Mouse (Mus musculus) brain, embryonic 14.5 days (tissue): ENCODE measurements around the gene Grip1. TPM values are rescaled to one million over a fixed set of nuclear protein-coding genes. Genes with fewer than 3 reads are reported as not detected.

Experiments used
- DNase-seq: peaks from one replicate; pipeline ENCODE4 v3.0.0-alpha.2; 2011; ENCODE audit warnings: low read depth
- CTCF ChIP-seq: fragments of 200-500 bp; IDR thresholded peaks from 2 replicates; pipeline ENCODE4 v1.5.1; 2012; ENCODE audit warnings: inconsistent platforms, mild to moderate bottlenecking, moderate library complexity, borderline replicate concordance; ENCODE audit not compliant: insufficient read depth, insufficient read length; ENCODE audit errors: extremely low read depth
- POLR2A ChIP-seq: fragments of 200-500 bp; IDR thresholded peaks from 2 replicates; pipeline ENCODE4 v1.6.1; 2012; ENCODE audit warnings: mild to moderate bottlenecking, inconsistent platforms, borderline replicate concordance; ENCODE audit not compliant: poor library complexity, insufficient read depth, insufficient read length, severe bottlenecking; ENCODE audit errors: extremely low read depth
- polyA plus RNA-seq: library from polyadenylated mRNA; depleted of rRNA; stranded (reverse); fragments of >200 nt; gene quantifications from 2 replicates; pipeline ENCODE4 v1.2.3, GENCODE M21; 2012

Grip1 gene
- polyA plus RNA-seq, 1 experiment, result 20.2 TPM

GRCm38 (mm10) chr10:119980032-119980431 is 526.4 kb downstream of the Grip1 start:
- peak; percentile 58 for DNase-seq
- no peak for TF ChIP-seq CTCF
- no peak for TF ChIP-seq POLR2A

GRCm38 (mm10) chr10:119984299-119984698 is 530.7 kb downstream of the Grip1 start:
- DNase-seq, result peak; percentile 37
- TF ChIP-seq POLR2A (no peak), CTCF (no peak)

DNA sequence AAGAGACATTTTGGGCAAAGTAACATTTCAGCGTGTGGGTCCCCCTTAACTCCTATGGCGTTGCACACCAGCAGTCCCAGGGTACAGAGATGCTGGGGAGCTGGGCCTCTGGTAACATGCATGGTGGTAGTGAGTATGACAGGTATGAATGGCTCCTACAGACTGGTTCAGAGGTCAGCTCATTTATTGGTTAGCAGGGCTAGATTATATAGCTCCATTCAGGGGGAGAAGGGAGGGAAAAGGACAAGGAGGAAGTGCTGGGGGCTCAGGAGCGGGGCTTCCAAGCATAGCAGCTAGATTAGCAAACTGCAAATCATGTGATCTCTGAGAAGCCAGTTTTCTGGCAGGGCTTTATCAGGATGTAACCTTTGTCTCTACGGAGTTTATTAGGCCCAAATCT is 544.8 kb downstream of the Grip1 start:
- no peak for TF ChIP-seq POLR2A
- TF ChIP-seq CTCF, result no peak

DNA sequence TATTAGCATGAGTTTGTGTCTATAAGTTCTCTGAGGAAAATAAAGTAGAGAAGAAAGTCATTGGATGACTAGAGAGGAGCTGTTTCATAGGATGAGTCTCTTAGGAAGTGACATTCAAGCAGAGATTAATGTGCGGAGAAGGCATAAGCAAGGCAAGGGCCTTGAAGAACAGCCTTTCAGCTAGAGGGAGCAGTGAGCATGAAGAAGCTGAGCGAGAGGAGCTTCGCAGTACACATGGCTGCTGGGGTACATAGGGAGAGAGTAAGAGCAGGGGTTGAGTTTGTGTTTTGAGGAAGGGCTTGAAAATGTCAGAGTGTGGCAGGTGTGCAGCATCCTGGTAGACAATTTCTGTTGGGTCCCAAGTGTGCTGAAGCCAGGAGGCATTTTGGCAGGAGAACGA is 548.5 kb downstream of the Grip1 start:
- no peak for TF ChIP-seq POLR2A
- TF ChIP-seq CTCF, result no peak
- DNase-seq, result peak; percentile 13

More for the DNA sequence above, 544.8 kb downstream of the Grip1 start:
- DNase-seq, result no peak

DNA sequence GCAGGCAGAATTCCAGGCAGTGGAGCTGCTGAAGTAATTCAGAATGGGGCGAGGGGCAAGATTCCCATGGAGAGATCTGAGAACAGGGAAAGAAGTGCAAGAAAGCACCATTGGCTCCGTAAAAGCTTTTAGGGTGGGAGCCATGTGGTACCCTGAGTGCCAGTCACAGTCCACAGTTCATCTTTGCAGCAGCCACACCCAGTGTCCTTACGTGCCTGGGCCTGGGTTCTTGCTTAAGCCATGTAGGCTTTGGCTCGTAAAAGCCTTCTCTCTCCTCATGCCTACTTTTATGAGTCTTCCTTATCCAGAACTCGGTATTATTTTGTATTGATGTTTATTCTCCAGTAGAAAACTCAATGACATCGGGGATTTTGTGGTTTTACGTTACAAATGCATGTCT is 550.5 kb downstream of the Grip1 start:
- TF ChIP-seq POLR2A, result no peak
- TF ChIP-seq CTCF, result no peak
- no peak for DNase-seq

GRCm38 (mm10) chr10:120005581-120005980 is 552.0 kb downstream of the Grip1 start:
- TF ChIP-seq CTCF (no peak), POLR2A (no peak)
- peak; percentile 41 for DNase-seq

- peak; percentile 40 for DNase-seq
- TF ChIP-seq POLR2A (no peak), CTCF (no peak)
Observed at GRCm38 (mm10) chr10:120012331-120012730, 558.7 kb downstream of the Grip1 start.

- DNase-seq, result no peak
- TF ChIP-seq CTCF (no peak), POLR2A (no peak)
Observed at GRCm38 (mm10) chr10:120015117-120015516, 561.5 kb downstream of the Grip1 start.

GRCm38 (mm10) chr10:120026437-120026836 is 572.8 kb downstream of the Grip1 start:
- peak; percentile 94 for DNase-seq

GRCm38 (mm10) chr10:120030901-120031300 is 577.3 kb downstream of the Grip1 start:
- TF ChIP-seq POLR2A, result no peak
- TF ChIP-seq CTCF, result no peak
- DNase-seq, result peak; percentile 12

More at GRCm38 (mm10) chr10:120026437-120026836, 572.8 kb downstream of the Grip1 start:
- TF ChIP-seq CTCF (no peak), POLR2A (no peak)

GRCm38 (mm10) chr10:120031316-120031715 is 577.7 kb downstream of the Grip1 start:
- no peak for TF ChIP-seq POLR2A
- TF ChIP-seq CTCF, result no peak

DNA sequence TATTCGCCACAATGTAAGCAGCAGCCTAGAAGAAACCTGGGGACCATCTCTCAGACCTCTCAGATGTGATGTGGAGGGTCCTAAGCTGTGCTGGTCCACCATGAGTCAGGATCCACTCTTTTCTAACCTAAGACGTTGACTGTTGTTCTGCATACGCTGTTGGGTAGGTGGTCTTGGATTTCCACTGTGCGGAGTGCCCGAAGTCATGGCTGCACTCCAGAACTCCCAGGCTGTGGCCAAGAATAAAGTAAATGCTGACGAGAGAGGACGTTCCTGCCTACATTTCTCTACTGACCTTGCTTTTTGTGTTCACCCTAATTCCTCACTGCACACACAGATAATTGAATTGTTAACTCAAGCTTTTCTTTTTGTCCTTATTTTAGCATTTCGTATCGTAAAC is 580.2 kb downstream of the Grip1 start:
- peak; percentile 45 for DNase-seq
- no peak for TF ChIP-seq POLR2A

More at GRCm38 (mm10) chr10:120031316-120031715, 577.7 kb downstream of the Grip1 start:
- DNase-seq, result no peak
